Mouse (Mus musculus) retina, embryonic 14.5 days (tissue): ENCODE results near the gene Gm43720.

Experiments
- DNase-seq: peaks from one replicate; pipeline ENCODE4 v3.0.0-alpha.2; 2015; ENCODE audit warnings: low spot score

The Gm43720 gene

DNA sequence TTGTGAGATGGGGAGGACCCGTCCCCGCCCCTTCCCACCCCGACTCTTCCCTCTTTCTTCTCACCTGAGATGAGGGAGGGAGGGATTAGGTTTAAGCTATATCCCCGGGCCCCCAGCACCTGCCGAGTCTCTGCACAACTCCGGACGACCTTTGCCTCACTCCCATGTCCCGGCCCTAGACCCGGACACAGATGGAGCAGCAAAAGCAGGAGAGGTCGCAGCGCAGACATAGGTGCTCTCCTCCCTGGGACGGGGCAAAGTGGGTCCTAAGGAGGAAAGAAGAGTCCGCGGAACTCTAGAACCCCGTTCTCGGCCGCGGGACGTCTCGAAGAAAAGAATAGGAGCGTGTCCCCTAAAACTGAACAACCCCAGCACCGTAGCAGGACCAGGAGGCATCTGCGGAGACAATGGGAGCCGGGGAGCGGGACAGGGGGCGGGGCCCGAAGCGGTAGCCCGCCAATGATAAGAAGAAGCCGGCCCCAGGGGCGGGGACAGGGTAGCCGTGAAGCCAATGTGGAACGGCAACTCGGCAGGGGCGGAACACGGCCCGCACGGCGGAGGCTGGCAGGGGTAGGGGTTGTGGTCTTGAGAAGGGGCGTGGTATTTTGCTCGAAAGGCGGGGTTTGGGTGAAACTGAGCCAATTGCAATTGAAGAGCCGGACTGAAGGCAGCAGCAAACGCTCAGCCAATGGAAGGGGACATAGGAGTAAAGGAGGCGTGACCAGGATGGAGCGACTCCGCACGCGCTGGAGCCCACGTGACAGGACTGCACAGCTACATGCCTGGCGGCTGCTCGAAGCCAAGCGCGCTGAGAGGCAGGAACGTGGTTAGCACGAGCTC, at the start of gene Gm43720, which contains the start of the genes Gpc2 and Stag3:
Gm43720 (minus strand) TSS at position 374 of the 840 bp plus-strand sequence.
Gpc2 (minus strand) TSS at position 421 of the 840 bp plus-strand sequence.
Stag3 (plus strand) TSS at position 656 of the 840 bp plus-strand sequence.
- peak; percentile 97 for DNase-seq

DNA sequence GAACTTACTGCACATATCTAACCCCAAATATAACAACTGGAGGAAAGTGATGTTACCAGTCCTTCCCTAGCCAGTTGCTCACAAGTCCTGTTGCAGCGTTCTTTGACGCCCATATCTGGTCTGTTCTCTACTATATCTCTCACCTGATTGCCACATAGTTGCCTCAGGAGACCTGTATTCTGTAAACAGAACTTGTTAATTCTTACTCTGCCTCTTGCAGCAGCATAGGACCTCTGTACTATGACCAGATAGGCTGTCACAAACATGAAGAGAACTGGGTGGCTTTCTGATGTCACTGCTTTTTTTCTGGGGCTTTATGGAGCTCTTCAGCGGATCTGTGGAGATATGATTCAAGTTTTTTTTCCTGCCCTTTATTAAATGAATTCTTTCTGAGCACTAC, 33.0 kb upstream of the Gm43720 start:
- DNase-seq, result no peak

DNA sequence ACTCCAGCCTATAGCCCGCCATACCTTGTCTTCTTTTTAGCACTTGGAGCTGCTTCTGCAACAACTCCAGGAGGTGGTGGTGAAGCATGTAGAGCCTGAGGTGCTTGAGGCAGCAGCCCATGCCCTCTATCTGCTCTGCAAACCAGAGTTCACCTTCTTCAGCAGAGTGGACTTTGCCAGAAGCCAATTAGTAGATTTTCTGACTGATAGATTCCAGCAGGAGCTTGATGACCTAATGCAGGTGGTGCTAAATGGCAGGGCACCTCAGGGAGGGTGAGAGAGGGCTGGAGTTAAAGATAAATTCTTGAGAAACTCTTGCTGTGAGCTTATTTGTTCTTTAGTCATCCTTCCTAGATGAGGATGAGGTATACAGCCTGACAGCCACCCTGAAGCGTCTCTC, 19.9 kb upstream of the Gm43720 start:
- DNase-seq, result no peak

DNA sequence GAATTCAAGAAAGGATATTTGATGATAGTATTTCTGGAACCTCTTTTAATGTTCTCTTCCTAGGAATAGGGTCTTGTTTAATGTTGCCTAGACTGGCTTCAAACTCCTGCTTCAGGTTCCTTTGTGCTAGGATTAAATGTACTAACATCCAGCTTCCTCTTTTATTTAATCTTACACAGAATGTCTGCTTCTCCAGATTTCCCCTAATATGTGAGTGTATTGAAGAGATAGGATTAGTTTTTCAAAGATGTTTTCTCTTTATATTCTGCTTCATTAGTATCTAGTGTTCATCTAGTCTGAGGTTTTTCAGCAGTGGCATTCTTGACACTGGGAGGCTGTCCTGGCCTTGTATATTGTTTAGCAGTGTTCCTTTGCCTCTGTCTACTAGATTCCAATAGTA, 14.4 kb upstream of the Gm43720 start:
- DNase-seq, result no peak

DNA sequence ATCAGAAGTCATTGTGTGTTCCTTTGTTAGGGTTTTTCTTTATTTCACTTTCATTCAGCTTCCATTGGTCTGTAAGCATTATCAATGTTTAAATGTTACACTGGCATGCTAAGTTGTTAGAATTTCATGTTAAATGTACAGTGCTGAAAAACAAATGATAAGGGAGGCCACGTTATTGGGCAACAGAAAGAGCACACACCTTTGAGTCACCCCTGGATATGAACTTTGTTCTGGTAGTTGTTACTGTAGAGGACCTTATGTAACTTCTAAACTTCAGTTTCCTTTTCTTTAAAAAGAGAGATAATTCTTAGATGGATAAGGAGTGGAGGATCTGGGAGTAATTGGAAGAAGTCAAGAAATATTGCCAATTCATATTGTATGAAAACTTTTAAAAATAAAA, 11.9 kb upstream of the Gm43720 start:
- DNase-seq, result no peak

DNA sequence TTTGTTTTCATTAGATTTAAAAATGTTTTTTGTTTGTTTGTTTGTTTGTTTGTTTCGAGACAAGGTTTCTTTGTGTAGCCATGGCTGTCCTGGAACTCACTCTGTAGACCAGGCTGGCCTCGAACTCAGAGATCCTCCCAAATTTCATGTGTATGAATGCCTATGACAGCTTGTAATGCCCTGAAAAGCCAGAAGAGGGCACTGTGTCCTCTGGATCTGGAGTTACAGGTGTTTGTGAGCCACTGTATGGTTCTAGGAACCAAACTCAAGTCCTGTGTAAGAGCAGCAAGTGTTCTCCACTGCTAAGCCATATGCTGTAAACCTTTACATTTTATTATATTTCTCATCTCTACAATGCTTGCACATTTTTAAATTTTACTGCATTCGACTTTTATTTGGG, 8.1 kb upstream of the Gm43720 start:
- DNase-seq, result no peak

DNA sequence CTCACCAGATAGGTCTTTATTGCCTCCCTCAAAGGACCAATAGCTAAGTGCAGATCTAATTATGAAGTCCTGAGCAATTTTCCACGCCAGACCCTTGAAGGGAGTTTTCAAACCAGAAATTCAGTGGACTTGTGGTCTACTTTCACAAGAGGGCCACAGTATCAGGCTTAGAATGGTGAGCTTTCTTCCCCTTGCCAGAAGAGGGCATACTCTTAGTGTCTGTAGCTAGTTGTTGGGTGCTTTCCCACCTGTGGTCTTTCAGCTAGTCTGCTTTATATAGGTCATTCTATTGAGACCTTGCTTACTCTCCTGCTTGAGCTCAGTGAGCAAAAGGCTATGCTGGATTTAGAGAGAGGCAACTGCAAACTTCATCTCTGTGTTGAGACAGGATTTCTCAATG, 3.8 kb upstream of the Gm43720 start:
- no peak for DNase-seq

DNA sequence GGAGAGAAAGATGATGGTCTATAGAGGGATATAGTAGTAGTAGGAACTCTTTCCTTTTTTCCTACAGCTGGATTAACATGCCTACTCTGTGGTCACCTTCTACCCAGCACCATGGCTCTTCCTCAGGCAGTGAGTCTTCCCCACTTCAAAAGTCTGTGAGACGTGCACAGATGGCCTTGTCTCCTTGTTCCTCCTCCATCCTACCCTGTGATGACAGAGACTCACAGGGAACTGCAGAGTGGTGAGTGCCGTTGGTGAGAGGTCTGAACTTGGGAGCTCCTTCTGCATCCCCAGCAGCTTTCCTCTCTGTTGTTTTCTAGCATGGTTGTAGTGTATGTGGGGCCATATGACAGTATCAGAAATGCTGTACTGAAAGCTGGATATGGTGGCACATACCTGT, 2.0 kb upstream of the Gm43720 start:
- no peak for DNase-seq

DNA sequence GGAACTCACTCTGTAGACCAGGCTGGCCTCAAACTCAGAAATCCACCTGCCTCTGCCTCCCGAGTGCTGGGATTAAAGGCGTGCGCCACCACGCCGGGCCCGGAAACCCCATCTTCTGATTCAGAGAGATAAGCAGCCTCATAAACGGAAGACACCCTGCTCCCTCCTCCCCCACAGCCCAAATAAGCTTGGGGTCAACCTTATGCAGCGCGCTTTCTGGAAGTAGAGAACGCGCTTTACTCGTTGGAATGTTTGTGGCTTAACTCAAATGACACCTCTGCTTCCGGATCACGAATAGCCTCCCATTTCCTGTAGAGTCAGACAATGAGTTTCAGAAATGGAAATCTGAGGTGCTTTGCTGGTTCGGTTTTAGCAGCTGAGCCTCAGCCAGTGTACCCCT, 1.1 kb upstream of the Gm43720 start:
- DNase-seq, result no peak

DNA sequence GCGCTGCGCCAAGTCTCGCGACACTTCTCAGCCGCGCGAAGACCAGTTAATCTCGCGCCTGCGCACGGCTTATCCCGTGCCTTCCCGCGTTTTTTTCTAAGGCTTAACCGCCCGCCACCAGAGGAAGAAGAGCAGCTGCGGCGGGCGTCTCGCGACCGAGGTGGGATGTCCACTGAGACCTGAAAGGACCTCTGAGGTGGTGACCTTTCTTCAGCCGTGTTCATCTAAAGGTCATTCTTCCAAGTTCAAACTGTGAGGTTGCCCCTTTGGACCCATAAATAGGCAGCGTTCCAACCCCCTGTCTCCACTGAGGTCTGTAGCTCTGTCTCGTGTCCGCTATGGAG, 639 bp upstream of the Gm43720 start:
- DNase-seq, result no peak

DNA sequence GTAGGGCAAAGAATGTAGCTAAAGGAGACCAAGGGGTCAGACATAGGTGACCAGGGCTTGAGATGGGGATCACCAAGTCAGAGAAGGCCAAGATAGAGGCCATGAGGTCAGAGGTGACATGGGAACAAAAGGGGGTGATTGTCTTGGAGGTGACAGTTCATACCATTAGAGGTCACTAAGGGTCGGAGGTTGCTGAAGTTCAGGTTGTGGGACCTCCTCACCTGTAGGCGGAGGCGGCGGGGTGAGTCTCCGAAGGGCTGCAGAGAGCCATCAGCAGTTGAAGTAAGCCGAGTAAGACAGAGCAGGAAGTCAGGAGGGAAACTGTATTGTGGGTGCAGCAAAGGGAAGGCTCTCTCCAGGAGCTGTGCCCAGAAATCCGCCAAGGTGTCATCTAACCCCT, 1.8 kb downstream of the Gm43720 start:
- no peak for DNase-seq

DNA sequence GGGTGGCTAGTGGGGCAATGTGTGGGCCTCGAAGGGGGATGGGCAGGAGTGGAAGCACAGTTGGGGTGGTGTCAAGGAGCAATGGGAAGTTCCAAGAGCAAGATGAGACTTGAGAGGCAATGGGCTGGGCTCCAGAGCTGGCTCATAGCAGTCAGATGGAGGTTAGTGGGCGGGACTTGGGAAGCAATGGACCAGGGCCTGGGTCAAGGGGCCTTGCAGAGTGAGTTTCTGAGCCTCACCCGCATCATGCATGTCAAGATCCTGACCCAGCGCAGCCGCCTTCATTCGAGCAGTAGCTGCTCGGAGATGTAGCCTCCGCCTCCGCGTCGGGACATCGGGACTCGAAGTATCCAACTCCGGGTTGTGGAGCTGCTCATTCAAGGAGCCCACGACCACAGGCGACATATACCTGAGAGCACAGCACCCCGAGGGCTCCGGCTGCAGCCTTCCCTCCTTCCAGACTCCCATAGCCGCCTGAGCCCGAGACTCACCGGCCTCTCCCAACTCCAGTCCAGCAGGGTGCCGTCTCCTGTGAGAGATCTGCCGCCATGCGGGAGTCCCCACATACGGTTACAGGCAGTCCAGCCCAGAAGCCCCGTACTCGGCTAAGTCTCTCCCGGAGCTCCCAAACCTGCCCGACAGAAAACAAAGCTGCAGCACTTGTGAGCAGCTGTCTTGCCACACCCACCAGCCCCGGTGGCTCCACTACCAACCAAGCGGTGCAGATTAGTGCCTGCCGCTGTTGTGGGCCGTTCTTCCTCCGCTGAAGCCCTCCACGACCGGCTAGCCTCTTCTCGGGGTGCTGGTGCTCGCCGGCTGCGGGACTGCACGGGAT, 4.3 kb downstream of the Gm43720 start:
- peak; percentile 46 for DNase-seq

DNA sequence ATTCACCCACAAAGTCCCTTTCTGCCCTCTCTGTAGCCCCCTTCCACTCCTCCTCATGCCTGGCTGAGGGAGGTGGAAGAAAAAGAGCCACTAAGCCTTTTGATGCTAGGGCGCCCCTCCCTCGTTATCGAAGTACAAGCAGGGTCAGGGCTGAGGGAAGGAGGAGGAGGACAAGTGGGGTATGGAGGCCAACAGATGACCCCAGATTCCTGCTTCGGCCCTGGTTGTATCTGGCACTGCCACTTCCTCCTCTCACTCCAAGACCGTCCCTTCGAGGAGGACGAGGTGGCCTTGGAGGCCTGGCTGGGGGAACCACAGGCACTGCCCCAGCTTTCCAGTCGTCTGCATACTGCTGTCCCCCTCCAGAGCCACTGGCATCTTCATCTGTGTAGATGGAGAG, 5.6 kb downstream of the Gm43720 start:
- DNase-seq, result no peak

DNA sequence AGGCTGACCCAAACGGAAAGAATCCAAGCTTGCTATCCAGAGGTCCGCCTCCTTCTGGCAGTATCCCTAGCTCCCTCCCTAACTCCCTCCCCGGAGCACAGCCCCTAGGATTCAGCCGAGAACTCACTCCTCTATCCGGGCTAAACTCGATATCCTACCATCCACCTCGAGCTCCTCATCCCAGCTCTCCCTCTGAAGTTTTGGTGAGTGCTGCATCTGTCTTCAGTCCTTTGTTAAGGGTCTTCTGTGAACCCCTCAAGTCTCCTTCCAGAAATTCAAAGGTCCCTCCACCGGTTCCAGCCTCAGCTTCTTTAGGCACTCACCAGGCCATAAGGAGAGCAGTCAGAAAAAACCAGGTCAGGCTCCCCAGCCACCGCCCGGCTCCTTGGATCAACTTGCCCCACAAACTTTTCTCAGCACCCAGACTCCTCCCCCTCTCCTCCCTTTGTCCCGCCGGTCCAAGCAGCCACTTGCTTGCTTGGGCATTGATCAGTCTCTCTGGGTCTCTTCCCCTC, 7.3 kb downstream of the Gm43720 start, which contains the start of gene Gal3st4:
Gal3st4 (minus strand) TSS at position 432 of the 515 bp plus-strand sequence.
- DNase-seq, result peak; percentile 68

DNA sequence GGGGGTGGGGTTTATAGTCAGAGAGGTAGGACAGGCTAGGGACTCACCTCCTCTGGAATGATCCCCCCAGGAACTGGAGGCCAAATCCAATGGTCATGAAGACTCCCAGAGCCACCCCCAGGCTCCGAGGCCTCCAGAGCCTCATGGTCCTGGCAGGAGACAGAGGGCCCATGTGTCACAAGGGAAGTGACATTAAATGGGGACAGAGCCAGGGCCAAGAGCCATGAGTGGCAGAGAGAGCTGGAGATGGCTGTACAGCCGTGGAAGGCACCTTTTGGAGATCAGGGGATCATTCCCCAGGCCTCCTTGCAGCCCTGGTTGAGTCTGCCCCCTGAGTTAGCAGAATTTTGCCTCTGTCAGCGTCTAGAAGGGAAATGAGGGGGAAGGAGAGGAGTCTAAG, 8.5 kb downstream of the Gm43720 start:
- no peak for DNase-seq

DNA sequence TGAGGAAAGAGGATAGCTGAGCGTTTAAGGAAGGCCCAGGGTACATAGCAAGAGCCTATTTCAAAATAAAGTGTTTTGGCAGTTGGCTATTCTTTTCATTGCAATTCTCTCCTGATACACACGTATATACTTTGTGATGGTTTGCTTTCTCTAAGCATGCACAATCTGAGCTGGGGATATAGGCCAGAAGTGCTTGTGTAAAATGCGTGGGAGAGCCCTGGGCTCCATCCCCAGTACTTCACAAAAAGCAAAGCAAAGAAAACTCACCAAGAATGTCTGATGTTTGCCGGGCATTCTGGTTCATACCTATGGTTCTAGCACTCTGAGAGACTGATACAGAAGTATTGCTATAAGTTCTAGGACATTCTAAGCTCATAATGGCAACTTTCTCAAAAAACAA, 10.8 kb downstream of the Gm43720 start:
- DNase-seq, result no peak

DNA sequence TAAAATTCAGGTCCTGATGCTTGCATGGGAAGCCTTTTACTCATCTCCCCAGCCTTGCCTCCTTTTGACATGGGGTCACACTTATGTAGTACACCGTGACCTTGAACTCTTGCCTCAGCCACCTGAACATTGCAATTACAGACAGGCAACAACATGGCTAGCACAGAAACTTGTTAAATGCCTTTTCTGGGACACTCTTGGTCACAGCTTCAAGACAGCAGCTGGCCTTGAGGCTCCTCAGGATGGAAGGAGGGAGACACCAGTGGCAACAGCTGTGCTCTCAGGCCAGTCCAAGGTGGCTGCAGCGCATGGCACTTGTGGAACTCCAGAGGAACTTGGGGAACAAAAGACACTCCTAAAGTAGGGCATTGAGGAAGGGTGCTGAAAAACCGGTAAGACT, 12.6 kb downstream of the Gm43720 start:
- no peak for DNase-seq

DNA sequence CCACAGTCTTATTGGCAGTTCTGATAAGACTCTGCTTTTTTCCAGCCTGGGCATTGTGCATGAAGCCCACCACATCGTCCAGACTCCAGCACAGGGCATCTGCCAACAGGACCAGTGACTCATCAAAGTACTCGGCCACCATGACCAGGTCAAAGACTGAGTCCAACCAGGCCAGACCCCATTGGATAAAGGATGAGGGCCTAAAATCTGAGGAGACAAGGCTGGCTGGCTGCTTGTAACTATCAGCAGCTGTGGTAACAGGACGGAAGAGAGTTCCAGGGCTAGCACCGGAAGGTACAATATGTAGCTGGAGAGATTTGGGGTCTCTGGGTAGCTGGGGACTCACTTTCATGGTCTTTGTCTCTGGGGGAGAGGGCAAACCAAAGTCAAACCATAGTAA, 14.0 kb downstream of the Gm43720 start:
- no peak for DNase-seq

DNA sequence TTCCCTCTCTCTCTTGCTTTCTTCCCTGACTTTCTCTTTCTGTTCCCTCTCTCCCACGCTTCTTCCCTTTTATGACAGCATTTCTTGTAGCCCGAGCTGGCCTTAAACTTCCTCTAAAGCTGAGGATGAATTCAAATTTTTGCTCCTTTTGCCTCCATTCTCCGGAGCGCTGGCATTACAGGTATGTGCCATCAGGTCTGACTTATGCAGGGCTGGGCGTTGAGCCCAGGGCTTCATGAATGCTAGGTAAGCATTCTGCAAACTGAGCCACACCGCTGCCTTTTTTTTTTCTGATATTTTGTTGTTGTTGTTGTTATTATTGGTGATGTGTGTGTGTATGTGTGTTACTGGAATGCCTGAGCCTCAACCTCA, 15.6 kb downstream of the Gm43720 start:
- DNase-seq, result no peak

DNA sequence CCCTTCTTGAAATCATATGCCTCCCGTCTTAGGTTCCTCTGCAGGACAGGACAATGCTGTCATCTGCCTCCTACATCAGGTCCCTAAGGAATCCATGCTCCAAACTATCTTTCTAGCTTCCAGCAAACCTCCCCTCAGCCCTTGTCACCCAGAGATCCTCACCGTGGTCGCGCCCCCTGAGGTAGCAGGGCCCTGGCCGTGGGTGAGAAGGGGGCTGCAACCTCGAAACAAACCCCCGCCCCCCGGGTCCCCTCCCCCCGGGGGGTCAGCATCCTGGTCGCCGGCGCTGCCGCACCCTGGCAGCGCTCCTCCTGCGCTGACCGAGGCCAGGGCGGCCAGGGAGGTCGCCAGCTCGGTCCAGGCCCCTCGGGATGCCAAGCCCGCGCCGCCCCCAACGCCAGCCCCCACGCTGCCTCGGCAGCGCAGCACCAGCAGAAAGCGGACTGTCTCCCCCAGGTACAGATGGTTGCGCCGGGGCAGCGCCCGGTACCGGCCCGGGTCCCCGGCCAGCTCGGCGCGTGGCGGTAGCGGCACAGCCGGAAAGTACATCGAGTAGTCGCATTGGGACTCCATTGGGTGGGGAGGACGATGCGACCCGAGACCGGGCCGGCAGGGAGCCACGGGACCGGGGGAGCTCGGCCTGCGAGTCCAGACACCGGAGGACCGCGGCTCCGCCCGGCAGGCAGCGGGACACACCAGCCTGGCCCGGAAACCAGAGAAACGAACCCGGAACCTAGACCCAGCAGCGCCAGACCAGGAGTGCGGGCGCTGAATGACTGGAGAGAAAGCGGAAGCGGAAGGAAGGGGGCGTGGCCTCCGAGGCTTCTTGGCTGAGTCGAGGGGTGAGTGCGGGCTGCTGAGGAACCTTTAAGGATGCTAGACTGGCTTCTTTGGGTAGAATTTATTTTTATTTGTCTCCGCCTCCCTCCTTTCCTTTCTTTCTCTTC, 16.2 kb downstream of the Gm43720 start, which contains the start of gene BC037034:
BC037034 (minus strand) TSS at position 774 of the 947 bp plus-strand sequence.
- DNase-seq, result peak; percentile 92

DNA sequence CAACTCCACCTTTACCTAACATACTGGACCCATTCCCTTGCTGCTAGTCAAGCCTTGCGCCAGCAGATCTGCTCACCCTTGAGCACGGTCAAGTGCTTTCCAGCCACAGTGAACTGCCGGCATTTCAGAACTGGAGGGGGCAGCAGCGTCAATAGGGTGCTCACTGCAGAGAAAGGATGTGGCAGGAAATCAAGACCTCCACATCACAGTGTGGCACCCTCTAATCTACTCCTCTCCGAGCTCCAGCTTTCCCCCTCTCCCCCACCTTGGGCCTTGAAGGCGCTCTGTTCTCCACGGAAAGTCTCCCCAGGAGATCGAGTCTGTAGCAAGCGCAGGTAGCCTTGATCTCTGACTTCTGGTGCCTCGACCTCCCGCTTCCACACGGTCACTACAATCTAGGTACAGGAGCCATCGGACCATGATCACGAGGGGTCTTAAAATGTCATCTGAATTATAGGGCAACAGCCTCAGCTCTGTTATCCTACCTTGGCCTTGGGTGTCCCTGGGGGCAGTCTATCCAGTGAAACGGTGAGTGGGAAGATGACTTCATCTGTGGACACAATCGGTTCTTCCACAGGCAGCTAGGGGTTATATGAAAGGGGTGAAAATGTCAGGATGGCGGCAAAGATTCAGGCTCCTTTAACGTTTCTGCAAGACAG, 17.0 kb downstream of the Gm43720 start:
- DNase-seq, result no peak
